Mouse (Mus musculus) right cerebral cortex, postnatal 14 days (tissue): Measurements from ENCODE around the gene Pten.
"Not testable (repeated sequence)": the region's sequence is repeated elsewhere in the genome, so short reads cannot be mapped to it uniquely, and the experiment has no call there.

Source experiments
- DNase-seq: peaks from one replicate; pipeline ENCODE4 v3.0.0; 2022

Gene Pten

DNA sequence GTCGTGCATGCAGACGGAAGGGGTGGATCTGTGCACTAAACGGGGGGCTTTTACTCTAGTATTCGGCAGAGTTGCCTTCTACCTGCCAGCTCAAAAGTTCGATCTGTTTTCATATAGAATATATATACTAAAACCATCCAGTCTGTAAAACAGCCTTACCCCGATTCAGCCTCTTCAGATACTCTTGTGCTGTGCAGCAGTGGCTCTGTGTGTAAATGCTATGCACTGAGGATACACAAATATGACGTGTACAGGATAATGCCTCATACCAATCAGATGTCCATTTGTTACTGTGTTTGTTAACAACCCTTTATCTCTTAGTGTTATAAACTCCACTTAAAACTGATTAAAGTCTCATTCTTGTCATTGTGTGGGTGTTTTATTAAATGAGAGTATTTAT lies 65.7 kb downstream of the Pten start:
- not testable (repeated sequence) for DNase-seq

DNA sequence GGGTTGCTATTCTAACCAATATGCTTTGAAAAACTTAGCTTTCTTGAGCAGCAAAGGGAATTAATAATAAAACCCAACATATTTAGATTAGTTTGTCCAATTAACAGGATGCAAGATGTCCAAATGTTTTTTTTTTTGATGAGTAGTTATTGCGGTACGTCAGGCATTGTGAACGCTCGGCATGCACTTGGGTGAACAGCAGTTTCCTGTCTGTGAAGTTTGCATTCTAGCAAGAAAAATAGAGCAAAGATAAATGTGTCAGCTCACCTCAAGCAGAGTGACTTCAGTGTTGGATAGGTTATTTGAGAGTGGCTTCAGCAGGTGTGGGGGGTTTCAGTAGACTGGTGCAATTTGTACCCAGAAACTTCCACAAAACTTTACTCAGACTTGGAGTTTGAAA lies 69.3 kb downstream of the Pten start:
- DNase-seq, result no peak

DNA sequence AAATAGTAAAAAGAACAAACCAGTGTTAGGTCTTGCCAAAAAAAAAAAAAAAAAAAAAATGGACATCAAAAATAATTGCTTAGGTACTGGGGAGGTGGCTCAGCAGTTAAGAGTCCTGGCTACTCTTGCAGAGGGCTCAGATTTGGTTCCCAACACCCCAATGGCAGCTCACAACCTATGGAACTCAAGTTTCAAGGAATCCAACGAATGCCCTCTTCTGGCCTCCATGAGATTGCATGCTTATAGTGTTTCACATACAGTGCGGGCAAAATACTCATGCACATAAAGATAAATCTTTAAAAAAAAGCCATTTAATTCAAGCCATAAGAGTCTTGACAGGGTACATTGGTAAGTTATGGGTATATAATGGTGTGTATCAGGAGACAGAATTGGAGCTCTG lies 72.6 kb downstream of the Pten start:
- DNase-seq, result no peak

DNA sequence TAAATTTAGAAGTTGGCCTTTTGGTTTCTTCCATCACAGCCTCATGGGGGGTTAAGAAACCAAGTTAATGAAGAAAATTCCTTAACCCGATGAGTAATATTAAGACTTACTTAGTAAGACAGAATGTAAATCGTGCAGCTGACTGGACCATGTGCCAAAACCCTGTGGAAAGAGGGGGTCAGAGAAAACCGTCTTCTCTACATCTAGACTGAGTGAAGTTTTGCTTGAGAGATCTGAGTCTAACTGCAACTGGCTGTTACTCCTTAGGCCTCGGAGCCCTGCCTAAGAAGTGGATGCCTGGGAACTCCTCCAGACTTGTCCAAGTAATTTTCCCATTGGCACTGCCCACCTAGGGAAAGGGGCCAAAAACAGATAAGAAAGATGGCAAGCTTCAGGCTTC lies 74.0 kb downstream of the Pten start:
- no peak for DNase-seq

DNA sequence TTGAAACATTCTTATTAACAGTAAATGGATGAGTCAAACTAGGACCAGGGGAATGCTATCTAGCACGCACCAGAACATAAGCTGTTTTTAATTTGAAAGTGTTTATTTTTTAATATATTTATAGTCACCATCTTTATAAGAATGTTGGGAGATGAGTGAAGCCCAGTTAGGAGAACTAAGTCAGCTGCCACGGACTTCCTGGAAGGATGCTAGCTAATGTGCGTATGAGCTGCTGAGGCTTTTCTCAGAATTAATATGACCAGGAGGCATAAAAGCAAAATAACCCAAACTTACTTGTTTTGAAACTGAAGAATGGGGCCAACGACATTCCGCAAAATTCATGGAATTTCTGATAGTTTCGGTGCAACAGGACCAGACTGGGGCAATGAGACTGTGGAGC lies 83.2 kb downstream of the Pten start:
- no peak for DNase-seq

DNA sequence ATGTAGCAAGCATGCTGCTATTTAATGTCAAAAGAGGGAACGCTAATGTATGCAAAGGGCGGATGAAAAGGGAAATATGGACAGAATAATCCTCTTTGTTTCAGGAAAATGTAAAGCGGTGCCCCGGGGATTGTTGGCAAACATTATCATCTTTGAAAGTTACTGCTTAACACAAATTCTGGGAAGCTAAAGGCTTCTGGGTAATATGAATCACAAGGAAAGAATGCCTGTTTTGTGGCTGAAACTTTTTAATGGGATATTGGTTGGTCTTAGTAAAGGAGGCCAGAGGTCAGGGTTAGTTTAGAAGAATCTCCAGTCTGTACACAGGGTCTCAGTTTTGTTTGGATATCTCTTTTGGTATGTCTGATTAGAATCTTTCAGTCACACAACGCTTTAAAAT lies 87.2 kb downstream of the Pten start:
- no peak for DNase-seq

DNA sequence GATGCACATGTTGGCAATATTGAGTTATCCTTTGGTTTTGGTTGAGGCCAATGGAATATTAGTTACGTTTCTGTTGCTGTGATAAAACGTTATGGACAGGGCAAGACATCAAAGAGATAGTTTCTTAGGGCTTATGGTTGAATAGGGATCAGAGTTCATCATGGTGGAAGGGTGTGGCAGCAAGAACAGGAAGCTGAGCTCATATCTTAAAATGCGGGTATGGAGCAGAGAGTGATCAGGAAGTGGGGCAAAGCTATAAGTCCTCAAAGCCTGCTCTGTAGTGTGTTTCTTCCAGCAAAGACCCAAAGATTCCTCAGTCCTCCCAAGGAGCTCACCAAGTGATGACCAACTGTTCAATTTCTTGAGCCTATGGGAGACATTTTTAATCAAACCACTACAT lies 90.7 kb downstream of the Pten start:
- no peak for DNase-seq

DNA sequence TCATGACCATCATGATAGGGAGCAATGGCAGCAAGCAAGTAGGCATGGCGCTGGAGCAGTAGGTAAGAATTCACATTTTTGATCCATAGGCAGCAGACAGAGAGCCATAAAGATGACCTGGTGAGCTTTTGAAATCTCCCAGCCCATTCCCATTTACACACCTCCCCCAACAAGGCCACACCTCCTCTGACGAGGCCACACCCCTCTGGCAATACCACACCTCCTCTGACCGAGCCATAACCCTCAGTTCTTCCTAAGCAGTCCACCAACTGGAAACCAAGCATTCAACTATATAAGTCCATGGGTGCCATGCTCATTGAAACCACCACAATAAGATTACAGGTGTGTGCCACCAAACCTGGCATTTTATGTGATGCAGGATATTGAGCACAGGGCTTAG lies 95.0 kb downstream of the Pten start:
- no peak for DNase-seq

DNA sequence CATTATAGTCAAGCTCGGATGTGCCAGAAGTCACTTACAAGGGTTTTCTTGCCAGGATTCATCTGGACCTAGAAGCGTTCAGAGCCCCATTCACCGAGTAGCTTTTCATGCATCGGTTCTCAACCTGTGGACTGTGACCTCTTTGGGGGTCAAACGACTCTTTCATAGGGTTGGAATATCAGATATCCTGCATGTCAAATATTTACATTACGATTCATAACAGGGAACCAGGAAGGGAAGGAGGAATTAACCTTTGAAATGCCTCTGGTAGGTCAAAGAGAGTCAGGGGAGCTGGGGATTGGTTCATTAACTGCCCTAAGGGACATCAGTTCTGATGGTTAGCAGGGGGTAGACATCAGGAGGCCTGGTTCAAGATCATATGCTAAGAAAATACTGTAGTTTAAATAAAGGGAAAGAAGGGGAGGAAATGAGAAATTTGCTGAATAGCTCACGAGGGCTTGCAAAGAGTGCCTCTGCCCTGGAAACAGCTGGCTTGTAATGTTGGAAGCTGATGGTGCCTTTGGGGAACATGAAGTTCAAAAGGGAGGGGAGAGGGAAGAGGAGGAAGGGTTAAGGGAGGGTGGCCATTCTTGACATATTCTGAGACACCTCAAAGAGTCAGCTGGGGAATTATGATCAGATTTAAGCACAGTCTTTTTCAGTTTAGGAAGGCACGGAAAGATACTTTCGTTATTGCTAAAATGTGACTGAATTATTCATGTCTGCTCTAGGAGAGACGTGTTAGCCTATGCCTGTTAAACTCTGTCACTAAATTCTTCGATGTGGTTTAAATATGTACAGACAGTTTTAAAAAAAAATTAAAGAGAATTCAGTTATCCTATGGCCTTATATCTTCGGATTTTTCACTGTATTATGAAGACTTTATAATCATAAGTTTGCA lies 104.6 kb downstream of the Pten start:
- DNase-seq, result no peak

DNA sequence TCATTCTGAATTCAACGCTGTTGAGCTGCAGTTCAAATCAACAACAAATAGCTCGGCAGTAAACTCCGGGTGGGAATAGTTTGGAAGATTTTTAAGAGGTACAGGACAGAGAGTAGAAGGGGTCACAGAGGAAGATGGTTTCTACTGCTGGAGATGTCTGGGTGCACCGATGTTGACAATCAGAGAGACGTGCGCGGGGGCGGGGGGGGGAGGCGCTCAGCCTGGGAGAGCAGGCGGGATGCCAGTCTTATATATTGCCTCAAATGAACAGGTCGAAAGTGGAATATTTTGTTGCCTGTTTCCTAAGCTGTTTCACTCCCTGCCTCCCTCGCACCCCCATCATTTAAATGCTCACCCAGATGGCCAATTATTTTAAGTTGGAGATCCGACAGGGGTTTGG lies 109.5 kb downstream of the Pten start:
- DNase-seq, result no peak

DNA sequence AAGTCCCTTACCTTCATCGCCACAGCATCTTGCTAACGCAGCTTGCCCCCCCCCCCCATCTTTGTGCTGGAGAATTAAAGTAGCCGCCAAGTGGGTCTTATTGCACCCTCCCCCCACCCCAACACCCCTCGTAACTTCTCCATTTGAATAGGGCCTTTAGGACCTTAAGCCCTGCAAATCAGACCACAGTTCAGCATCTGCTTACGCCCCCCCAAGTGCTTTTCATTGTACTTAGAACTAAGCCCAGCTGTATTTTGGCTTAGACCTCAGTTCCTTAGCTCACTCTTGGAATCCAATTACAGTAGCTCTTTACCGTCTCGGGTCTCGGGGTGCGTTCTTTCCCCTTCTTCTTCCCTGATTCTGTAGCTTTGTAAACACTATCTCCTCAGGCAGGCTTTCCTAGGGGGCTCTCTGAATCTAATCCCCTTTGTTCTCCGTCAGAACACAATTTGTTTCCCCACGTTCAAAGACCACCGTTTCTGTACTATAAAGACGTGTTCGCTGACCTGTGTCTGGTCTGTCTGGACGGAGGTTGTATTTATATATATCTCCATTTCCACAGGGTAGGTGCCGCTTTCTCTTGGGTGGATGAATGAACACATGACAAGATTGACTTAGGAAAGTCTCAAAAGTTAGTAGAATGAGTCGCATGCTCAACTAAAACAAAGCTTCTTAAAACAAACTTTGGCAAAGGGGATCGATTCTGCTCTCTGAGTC lies 110.0 kb downstream of the Pten start:
- DNase-seq, result no peak

DNA sequence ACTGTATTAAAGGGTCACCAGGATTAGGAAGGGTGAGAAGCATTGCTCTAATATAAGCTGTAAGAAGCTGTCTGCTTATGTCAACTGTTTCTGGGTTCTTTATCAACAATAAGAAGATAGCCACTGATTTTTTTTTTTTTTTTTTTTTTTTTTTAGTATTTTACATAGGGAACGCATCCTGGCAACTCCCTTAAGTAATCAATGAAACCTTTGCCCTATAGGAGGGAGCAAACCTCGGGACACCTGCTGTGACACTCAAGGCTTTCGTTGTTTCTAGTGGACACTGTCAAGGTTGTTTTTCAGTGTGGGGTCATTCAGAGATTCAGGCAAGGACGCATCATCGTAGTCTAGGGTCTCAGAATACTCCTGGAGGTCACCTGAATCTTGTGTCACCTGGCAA lies 111.3 kb downstream of the Pten start:
- DNase-seq, result no peak

DNA sequence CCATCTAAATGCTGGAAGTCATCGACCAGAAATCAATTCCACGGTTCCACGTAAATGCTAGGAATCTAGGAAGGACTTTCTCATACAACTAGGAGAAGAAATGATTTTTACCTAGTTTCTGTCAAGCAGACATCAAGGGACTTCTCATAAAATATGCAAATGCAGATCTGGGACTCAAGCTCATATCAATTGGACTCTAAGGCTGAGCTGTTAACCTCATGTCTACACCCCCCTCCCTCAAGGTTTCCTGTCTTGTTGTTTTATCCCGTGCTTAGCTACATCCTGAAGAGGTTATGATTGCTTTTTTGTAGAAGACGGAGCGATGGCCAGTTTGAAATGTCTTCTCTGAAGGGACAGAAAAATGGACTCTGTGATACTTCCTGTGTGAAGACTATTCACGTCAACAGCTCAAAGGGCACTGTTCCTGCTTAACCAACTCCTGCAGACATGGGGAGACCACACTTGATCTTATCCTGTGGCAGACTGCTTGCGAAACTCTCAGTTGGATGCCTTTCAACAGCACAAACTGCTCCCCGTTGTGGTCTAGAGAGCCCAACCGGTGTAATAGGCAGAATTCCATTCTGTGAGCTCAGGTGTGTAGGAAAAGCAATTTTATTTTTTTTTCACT lies 111.9 kb downstream of the Pten start:
- no peak for DNase-seq

DNA sequence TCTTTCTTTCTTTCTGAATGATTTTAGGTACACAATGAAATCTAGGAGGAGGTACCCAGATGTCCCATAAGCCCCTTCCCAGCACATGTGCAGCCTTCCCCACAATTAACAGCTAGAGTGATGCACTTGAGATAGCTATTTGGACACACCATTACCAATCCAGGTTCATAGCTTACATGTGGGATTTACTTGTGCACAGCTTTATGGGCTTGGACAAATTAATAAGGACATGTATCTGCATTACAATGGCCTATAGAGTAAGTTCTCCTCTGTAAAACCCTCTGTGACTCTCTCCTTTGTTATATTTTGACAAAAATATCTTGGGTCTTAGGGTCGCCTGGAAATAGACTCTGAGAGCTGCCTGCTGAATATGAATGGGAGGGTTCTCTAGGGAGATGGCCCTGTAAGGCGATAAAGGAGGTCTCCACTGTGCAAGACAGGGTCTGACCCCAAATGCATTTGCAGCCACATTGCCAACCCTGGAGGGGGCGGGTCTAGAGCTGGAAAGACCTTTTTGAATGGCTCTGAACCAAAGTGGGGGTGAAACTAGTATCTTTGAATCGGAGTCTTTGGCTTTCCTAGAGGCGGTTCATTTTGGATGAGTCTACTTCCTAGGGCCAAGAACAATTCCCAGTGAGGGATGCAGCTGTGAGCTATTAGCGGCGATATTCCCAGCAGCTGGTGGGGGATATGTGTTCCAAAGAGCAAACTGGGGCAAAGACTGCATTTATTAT lies 116.8 kb downstream of the Pten start:
- no peak for DNase-seq
